Comparison of ENCODE assay signal across 8 mouse cellular contexts in genomic region chr1:53053087-53054022, GRCm38 (mm10). TPM values are rescaled to one million over a fixed set of nuclear protein-coding genes. Genes with fewer than 3 reads are reported as not detected.
DNase-seq lines count a peak whose midpoint lies in the region; ATAC-seq and TF ChIP-seq lines count a peak whose summit lies in the region.

No protein-coding gene starts in this region.

- no peaks in the 10 kb centered on the region for H3K36me3 ChIP-seq in forebrain, embryonic 15.5 days
- H3K36me3 ChIP-seq in limb, embryonic 14.5 days (ENCODE audit: control insufficient read depth, insufficient read depth, low read length) = no peaks in the 10 kb centered on the region
- no peaks in the 10 kb centered on the region for H3K36me3 ChIP-seq in neural tube, embryonic 13.5 days

- H3K9ac ChIP-seq in forebrain, embryonic 15.5 days (replicated peaks) = no peak overlapping the region; the same call in 1 of the 2 replicates
- no peak overlapping the region for H3K9ac ChIP-seq in limb, embryonic 14.5 days (ENCODE audit: low read depth, low read length, severe bottlenecking)
- no peak overlapping the region for H3K9ac ChIP-seq in neural tube, embryonic 13.5 days

- no peaks in the 10 kb centered on the region for H3K9me3 ChIP-seq in forebrain, embryonic 15.5 days
- no peaks in the 10 kb centered on the region for H3K9me3 ChIP-seq in limb, embryonic 14.5 days (ENCODE audit: control insufficient read depth, low read length)
- no peaks in the 10 kb centered on the region for H3K9me3 ChIP-seq in neural tube, embryonic 13.5 days

- H3K27ac ChIP-seq in forebrain, embryonic 15.5 days (replicated peaks) = no peak overlapping the region
- no peak overlapping the region for H3K27ac ChIP-seq in limb, embryonic 14.5 days (replicated peaks; ENCODE audit: low read depth, low read length)
- H3K27ac ChIP-seq in neural tube, embryonic 13.5 days (replicated peaks) = no peak overlapping the region

- no peaks in the 10 kb centered on the region for H3K4me1 ChIP-seq in forebrain, embryonic 15.5 days
- H3K4me1 ChIP-seq in limb, embryonic 14.5 days (ENCODE audit: control insufficient read depth, insufficient read depth, low read length) = no peaks in the 10 kb centered on the region
- H3K4me1 ChIP-seq in neural tube, embryonic 13.5 days (replicated peaks) = no peaks in the 10 kb centered on the region

- H3K27me3 ChIP-seq in forebrain, embryonic 15.5 days = no peaks in the 10 kb centered on the region
- no peaks in the 10 kb centered on the region for H3K27me3 ChIP-seq in limb, embryonic 14.5 days (ENCODE audit: control insufficient read depth, insufficient read depth, low read length)
- H3K27me3 ChIP-seq in neural tube, embryonic 13.5 days = no peaks in the 10 kb centered on the region

- TF ChIP-seq POLR2A in limb, embryonic 14.5 days (IDR thresholded peaks at IDR 0.05; ENCODE audit: borderline replicate concordance, extremely low read depth, insufficient read depth, insufficient read length) = no peak

- H3K4me2 ChIP-seq in forebrain, embryonic 15.5 days (replicated peaks) = no peak overlapping the region
- no peak overlapping the region for H3K4me2 ChIP-seq in limb, embryonic 14.5 days (replicated peaks; ENCODE audit: low read depth, low read length, severe bottlenecking)
- H3K4me2 ChIP-seq in neural tube, embryonic 13.5 days = no peak overlapping the region

- WGBS in forebrain, embryonic 15.5 days = 51% methylated on average over 9 of the region's 9 CpGs
- WGBS in limb, embryonic 14.5 days = 42% methylated on average over 9 of the region's 9 CpGs
- 50% methylated on average over 9 of the region's 9 CpGs for WGBS in neural tube, embryonic 13.5 days

- DNase-seq in ovary, postnatal 10 days (ENCODE audit: low spot score) = peak; percentile 38
- no peak for DNase-seq in ovary, adult 18-20 months (ENCODE audit: low spot score)
- DNase-seq in c-Kit-positive CD71-positive TER-119-negative erythroid progenitor cells, embryonic 14.5 days (ENCODE audit: low read depth) = peak; percentile 32
- peak; percentile 59 for DNase-seq in kidney, adult 9 months
- DNase-seq in limb, embryonic 14.5 days (ENCODE audit: low spot score) = peak; percentile 83
- DNase-seq in thymus, postnatal 25 days = peak; percentile 63

- ATAC-seq in forebrain, embryonic 15.5 days (replicated peaks) = peak; percentile 88
- peak; percentile 72 for ATAC-seq in limb, embryonic 14.5 days (ENCODE audit: low FRiP score, low read depth)
- ATAC-seq in neural tube, embryonic 13.5 days (ENCODE audit: low read depth) = peak; percentile 36; the same call in 1 of the 2 replicates

- H3K4me3 ChIP-seq in forebrain, embryonic 15.5 days = no peak overlapping the region
- H3K4me3 ChIP-seq in limb, embryonic 14.5 days (replicated peaks; ENCODE audit: low read length) = no peak overlapping the region
- H3K4me3 ChIP-seq in neural tube, embryonic 13.5 days = no peak overlapping the region

RNA-seq across cellular contexts. Expression of gene Mstn, which starts 8.1 kb away (rescaled TPM):
- polyA plus RNA-seq in forebrain, embryonic 15.5 days (2015; fragmentation: Nextera tagmentation; extraction: Ambion mirVana) = 0.52 and 0.66 TPM in 2 replicates
- 8.6 and 9.2 TPM in 2 replicates for polyA plus RNA-seq in limb, embryonic 14.5 days (2012; rRNA removed)
- polyA plus RNA-seq in limb, embryonic 14.5 days (2014; fragmentation: Nextera tagmentation; extraction: Ambion mirVana) = 15.0 and 20.4 TPM in 2 replicates
- 1.1 and 2.1 TPM in 2 replicates for polyA plus RNA-seq in neural tube, embryonic 13.5 days (2015; fragmentation: Nextera tagmentation; extraction: Ambion mirVana)

RNA-seq across cellular contexts. Expression of gene 1700019D03Rik, which starts 33.4 kb away (rescaled TPM):
- 1.8 and 2.7 TPM in 2 replicates for polyA plus RNA-seq in forebrain, embryonic 15.5 days (2015; fragmentation: Nextera tagmentation; extraction: Ambion mirVana)
- polyA plus RNA-seq in limb, embryonic 14.5 days (2012; rRNA removed) = 0.96 and 0.97 TPM in 2 replicates
- 3.2 and 3.5 TPM in 2 replicates for polyA plus RNA-seq in limb, embryonic 14.5 days (2014; fragmentation: Nextera tagmentation; extraction: Ambion mirVana)
- polyA plus RNA-seq in neural tube, embryonic 13.5 days (2015; fragmentation: Nextera tagmentation; extraction: Ambion mirVana) = 4.6 and 5.4 TPM in 2 replicates

Comparison
In these comparisons a context has a peak if more than half of its experiments do, and no peak if none do; other contexts are left out.
1. ATAC-seq: peak in every context shown above with its lines; median percentile 88 in forebrain, embryonic 15.5 days; 72 in limb, embryonic 14.5 days; 36 in neural tube, embryonic 13.5 days.